Mouse (Mus musculus) naive thymus-derived CD4-positive, alpha-beta T cell, adult 2 months (primary cell): ENCODE results near the gene Samd10.
A peak's percentile ranks its signal among the peaks of the same experiment; 100 is the strongest.

Experiments
- DNase-seq: peaks from one replicate; pipeline ENCODE4 v3.0.0-alpha.2; 2011; ENCODE audit warnings: low read depth

Gene Samd10

DNA sequence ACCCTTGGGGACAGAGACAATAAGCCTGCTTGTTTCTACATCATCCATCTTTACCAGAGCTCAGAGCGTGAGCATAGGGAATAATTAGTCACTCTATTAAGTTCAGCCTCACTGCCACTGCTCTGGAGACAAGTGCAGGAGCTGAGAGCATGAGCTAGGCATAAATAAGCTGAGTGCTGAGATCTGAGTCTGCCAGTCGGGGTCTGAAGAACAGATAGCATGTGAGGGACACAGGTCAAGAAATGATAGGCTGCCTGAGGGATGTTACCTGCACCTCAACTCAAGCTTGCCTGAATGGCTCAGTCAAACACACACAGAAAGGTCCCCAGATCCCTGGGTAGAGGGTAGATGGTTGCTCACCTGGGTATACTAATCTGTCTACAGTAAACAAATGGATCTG is 21.9 kb downstream of the Samd10 start:
- no peak for DNase-seq

DNA sequence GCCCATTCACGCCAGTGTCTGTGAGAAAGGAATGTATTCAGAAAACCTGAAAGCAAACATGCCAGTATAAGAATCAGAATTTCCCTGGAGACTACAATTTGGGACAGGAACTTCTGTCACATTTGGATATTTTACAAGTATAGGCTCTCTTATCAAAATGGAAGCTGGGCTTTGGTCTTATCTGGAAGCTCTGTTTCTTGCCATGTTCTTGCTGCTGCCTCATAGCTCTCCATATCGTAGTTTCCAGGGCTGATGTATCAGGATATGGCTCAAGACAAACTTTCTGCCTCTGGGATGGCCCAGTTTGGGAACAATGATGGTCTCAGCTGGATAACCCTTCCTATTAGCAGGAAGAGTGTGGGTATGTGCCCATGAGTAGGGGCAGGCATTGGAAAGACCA is 22.4 kb downstream of the Samd10 start:
- no peak for DNase-seq

DNA sequence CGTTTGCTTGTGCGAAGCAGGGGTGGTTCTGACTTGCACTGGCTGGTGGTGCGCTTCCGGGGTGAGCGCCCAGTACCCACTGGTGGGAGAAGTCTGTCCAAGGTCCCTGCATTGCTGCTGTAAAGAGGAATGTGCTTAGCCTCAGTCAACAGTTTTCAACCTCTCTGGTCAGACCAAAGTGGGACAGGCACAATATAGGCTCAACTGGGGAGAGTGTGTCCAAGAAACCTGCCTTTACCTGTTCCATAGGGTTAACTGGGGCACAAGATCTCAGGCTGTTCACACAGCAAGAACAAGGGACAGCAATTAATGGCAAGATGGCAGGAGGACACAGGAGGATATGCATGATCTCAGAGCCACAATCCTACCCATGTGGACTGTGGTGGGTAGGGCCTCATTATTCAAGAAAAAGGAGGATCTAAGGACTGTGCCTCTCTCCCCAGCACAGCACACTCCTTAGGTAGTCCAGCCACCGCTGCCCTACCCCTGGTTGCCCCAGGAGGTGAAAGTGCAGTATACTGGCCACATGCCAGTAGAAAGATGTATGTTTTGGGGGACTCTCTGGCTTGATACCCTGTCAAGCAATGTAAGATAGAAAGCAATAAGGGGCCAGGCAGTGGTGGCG is 24.0 kb downstream of the Samd10 start:
- no peak for DNase-seq

DNA sequence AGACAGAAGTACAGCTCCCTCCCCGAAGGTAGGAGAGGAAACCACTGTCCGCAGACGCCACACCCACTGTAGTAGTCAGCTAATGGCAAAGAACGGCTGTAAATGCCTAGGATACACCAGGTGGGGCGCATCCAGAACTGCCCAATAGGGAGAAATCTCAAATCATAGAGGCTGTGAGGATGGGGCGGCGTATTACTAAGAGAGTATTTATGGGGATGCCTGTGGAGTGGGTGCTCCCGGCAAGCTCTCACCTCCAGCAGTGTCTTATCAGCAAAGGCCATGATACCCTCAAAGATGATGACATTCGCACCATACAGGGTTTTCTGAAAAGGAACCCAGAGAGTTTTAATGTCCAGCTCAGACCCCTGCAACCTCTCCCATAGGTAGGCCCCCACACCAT is 25.1 kb downstream of the Samd10 start:
- DNase-seq, result no peak

DNA sequence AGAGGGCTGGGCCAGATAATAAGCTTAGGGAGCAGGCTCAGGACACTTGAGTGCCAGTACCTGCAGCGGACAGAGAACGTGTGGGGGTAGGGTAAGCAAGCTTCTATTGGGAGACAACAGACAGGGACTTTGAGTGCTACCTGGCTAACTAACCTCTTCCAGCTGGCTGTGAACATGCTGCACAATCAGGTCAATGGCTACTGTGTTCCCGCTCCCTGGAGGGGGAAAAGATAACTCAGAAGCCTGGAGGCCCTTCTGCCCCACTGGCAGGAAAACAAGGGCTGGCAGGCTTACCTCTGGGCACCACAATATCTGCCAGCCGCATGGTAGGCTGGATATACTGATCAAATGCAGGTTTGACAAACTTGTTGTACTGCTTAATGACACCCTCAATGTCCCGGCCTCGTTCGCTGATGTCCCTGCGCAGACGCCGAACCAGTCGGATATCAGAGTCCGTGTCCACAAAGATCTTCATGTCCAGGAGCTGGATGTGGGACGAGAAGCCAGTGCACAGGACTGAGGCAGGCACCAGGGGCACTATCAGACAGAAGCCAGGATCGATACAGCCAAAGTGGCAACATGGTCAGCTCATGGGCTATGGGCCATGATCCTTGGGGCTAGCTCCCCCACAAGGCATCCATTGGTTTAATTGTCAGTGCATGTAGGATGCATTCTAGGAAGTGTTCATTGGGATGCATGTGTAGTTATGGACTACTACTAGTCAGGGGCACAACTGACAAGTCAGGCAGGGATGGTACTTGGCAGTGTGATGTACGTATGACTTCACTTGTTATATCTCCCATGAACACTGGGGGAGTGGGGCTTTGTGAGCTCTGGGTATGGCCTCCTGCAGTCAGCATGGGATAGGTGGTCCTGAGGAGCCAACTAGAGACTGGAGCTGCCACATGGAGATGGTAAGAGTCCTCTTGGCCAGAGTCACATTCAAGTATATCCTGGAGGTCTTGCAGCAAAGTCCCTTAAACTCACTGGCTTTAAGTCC is 25.8 kb downstream of the Samd10 start:
- no peak for DNase-seq

DNA sequence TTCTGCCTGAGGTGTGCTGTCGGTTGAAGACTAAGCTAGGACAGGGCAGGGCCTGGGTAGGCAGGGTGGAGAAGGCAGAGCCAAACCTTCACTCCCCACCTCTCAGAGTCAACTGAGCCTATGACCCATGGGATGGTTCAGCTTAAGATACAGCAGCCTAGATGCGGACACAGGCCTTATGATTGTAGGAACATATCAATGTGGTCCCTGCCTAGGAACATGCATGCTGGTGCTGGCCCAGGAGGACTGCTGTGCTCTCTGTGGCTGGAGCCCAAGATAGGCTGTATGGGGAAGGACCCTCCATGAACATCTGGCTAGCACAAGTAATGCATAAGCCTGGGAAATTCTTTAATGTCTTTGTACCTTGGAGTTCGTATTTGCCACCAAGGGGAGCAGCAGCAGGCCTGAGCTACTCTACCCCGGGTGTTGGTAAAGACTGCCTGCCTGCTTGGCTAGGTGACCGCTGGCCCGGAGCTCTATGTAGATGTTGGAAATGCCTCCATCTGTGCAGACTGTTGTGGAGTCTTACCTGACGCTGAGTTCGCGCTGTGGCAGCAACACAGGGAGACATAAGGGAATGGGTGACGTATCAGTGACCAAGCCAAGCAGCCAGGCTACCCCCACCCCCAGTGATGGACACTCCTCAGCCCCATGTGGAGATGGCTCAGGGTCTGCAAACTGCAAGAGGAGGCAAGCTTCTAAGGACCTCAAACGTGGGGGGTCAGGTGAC is 26.9 kb downstream of the Samd10 start:
- no peak for DNase-seq

DNA sequence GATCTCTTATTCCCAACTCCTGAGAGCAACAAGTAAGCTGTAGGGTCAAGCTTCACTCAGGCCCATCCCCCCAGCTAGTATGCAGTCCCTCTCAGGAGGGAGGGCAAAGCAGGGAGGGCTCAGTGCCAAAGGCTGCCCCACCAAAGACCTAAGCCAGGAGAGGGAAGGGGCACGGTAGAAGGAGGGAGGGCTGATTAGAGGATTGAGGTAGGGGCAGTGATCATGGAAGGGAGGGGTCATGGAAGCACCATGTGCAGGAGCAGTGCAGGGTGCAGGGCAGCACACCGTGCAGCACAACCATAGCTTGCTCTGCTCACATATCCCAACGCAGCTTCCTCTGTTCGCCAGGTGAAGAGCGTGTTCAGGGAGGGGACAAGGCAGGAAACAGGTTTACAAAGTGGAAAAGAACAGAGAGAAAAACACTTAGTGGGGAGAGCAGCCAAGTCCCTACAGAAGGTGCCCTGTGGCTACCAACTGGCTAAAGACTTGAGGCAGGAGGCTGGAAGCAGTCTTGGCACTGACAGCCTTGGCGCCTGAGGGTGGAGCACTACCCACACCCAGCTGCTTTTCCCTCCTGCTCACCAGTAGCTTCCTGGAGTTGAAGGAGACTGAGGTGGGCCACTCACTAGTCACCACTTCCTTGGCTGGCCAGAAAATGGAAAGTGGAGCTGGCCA is 28.0 kb downstream of the Samd10 start:
- DNase-seq, result no peak

DNA sequence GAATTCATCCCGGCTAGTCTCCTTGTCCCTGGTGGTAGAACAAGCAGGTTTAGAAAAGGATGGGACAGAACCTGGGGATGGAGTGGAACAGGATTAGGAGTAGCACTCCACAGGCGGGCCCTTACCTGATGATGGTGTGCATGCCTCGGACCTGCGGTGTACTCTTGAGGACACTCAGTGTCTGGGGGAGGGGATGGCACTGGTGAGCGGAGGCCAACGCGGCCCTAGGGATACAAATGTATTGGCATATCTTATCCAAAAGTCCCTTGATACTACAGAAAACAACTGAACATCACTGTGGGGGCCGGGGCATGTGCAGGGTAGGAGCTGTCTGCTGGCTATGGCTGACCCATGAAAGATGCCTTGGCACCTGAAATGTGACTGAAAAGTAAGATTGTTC is 28.6 kb downstream of the Samd10 start:
- DNase-seq, result no peak

DNA sequence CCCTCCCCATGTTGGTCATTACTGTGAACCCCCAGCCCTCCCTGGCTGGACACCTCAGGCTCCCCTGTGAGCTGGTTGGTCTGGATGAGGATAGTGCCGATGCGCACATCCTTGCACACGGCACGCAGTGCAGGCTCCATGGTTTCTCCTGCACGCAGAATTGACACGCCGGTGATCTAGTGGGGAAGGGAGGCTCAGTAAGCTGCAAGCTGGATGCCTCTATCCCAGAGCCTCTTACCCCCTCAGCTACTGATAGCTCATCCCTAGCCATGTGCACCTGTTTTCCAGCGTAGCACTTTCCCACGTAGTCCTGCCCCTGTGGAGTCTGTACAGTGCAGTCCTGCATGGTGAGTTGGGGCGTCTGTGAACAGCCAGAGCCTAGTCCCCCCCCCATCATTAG is 29.2 kb downstream of the Samd10 start:
- no peak for DNase-seq

DNA sequence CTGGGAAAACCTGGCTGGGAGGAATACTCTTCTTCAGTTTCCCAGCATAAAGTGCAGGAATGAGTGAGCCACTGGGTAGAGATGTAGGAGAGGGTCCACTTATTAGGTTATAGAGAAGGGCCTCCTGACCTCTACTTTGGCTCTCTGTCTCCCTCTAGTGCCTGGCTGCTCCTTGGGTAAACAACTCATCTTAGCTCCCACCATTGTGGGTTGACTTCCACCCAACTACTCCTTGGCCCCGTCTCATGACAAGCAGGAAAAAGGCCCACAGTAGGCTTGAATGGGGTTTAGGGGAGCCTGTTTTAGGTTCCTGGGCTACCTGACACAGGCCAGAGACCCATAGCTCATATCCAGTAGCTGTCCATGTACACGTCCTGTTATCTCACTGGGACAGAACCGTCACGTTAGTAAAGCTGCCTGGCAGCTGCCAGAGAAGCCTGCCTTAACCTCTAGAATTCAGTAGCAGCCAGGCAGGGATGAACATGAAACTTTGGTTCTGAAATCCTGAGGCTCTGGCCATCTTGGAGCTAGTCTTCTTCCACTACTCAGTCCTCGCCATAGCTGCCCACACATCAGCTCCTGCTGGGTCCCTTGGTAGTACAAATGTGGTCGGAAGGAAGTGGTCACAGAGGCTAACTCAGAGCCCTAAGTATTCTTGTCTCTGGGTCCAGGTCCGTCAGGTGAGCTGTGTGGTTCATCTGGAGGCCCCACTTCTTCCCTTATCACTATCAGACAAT is 30.6 kb downstream of the Samd10 start:
- DNase-seq, result peak; percentile 69

DNA sequence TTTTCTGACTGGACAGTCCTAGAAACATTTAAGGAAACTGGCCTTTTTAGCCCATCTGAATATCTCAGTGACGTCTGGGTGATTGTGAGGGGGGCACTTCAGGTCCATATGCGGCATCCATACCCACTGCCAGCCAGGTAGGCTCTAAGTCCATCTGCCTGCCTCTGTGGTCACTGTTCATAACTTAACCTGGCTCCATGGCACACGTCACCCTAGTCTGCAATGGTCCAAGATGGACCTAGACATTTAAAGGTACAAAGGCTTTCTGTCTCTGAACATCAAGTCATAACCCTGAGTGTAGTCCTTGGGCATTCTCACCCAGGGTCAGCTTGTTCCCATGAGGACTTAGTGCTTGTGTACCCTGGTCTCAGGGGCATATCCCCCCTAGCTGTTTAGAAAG is 31.7 kb downstream of the Samd10 start:
- DNase-seq, result no peak

DNA sequence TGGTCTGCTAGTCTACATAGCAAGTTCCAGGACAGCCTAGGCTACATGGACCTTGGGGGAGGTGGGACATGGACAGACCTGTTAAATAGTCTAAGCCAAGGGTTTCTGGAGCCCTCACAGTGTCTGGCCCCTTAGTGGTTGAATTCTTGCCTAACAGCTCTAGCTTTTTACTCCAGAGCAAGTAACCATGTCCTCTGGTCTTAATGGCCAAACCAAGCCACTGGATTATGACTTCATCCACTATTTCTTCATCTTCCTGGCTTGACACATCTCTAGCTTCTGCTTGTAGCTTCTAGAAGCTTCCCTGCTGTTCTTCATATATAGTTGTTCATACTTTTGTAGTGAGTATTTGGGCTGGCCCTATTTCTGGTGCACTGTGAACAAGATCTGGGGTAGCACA is 45.2 kb downstream of the Samd10 start:
- no peak for DNase-seq

DNA sequence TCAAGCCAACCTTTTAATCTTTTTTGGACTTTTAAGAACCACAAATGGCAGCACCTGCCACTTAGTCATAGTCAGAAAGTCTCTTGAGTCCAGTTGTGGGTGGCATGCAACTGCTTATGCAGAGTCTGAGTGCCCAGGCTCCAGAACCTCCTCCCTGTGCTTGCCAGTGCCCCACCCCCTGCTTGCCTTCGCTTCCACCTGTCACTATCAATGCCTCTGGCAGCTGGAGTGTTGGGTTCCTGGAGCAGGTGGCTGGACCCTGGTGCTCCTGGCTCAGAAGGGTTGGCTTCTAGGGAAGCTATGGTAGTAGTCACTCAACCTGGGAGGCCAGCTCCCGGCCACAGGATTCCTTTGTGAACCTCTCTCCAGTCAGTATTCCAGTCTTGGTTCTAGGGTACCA is 48.8 kb downstream of the Samd10 start:
- DNase-seq, result no peak

DNA sequence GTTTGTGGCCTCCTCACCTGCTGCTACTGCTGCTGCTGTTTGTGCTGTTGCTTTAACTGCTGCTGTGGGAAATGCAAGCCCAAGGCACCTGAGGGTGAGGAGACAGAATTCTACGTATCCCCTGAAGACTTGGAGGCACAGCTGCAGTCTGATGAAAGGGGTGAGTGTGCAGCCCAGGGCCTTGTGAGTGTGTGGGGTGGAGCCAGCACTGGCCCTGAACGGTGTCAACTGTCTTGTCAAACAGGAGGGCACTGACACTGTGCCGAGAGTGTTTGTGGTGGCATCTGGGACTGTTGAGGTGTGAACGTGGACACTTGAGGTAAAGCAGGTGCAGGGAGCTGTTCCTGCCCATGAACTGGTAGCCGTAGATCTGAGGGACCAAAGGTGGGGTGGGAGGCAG is 50.3 kb downstream of the Samd10 start:
- DNase-seq, result no peak

DNA sequence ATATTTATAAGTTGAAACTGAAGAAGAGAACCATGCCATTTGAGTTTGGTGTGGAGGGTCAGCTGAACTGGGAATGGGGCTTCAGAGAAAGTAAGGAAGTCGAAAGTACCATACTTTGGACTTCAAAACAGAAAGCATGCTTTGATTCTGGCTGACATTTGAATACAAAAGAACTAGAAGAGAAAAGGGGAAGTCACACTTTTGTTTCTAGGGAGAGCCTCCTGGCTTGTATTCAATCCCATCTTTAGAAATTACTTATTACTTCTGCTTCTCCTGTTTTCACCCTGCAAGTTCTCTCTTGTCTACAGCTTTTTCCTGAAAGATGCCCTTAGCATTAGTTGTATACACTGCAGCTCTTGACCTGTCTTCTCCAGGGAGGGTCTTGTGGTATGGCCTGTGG is 50.8 kb downstream of the Samd10 start:
- no peak for DNase-seq

DNA sequence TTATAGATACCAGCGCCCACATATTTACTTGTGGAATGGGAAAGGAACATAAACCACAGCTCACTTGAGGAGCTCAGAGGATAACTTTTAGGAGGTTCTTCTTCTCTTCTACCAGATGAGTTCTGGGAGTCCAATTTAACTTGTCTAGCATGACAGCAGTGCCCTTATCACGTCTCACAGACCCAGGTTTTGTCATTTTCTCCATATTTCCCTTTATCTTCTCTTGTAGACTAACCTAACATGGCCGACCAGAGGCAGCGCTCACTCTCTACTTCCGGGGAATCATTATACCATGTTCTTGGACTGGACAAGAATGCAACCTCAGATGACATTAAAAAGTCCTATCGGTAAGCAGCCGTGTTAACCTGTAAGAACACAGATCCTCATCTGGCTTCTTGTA is 52.9 kb downstream of the Samd10 start:
- no peak for DNase-seq
